Mouse (Mus musculus) adrenal gland, adult 8-10 months (tissue): ENCODE results near the gene Axdnd1. TPM values are rescaled to one million over a fixed set of nuclear protein-coding genes. Genes with fewer than 3 reads are reported as not detected.
"Not testable (repeated sequence)": the region's sequence is repeated elsewhere in the genome, so short reads cannot be mapped to it uniquely, and the experiment has no call there.

Experiments used
- DNase-seq: peaks from one replicate; pipeline ENCODE4 v3.0.0; 2022
- total RNA-seq, 4 experiments: library from RNA; stranded (reverse); gene quantifications; 2 replicates each; pipeline ENCODE4 v1.2.4; 2022

Axdnd1 gene
- total RNA-seq, 4 experiments from 2014 or later, result 3.8 to 11.2 (median 4.3) TPM

GRCm38 (mm10) chr1:156323126-156323525, 97.8 kb downstream of the Axdnd1 start:
- DNase-seq, result no peak

DNA sequence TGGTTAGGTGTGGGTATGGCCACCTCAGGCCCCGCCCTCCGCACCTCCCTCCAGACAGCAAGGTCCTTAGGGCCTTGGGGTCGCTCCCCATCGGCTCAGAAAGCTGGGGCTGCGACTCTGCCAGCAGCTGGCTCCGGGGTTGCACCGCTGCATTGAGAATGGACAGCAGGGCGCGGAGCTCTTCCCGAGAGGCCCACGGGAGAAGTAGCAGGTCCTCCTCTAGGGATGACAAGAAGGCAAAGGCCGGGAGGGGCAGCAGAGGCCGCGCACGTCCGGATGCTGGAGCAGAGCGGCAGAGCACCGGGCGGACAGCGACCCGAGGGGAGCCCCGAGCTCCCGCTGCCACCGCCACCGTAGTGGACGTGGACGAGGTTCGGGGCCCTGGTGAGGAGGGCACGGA, 110.3 kb downstream of the Axdnd1 start, which contains the start of gene Nphs2:
Gene Nphs2 (plus strand): TSS at position 98 of the 400 bp plus-strand sequence.
- no peak for DNase-seq

DNA sequence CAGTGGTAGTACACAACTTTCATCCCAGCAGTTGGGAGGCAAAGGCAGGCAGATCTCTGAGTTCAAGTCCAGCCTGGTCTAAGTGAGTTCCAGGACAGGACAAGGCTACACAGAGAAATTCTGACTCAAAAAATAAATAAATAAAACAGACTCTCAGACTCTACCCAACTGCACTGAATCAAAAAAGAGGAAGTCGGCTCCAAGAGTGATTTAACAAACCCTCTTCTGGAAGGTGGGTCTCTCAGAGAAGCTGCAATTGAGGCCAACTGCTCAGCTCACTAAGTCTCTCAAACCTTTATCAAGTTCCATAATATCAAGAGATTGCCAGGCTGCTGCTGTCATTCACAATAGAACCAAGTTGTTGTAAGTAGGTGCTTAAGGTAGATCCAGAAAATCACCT, 112.4 kb downstream of the Axdnd1 start:
- DNase-seq, result no peak

DNA sequence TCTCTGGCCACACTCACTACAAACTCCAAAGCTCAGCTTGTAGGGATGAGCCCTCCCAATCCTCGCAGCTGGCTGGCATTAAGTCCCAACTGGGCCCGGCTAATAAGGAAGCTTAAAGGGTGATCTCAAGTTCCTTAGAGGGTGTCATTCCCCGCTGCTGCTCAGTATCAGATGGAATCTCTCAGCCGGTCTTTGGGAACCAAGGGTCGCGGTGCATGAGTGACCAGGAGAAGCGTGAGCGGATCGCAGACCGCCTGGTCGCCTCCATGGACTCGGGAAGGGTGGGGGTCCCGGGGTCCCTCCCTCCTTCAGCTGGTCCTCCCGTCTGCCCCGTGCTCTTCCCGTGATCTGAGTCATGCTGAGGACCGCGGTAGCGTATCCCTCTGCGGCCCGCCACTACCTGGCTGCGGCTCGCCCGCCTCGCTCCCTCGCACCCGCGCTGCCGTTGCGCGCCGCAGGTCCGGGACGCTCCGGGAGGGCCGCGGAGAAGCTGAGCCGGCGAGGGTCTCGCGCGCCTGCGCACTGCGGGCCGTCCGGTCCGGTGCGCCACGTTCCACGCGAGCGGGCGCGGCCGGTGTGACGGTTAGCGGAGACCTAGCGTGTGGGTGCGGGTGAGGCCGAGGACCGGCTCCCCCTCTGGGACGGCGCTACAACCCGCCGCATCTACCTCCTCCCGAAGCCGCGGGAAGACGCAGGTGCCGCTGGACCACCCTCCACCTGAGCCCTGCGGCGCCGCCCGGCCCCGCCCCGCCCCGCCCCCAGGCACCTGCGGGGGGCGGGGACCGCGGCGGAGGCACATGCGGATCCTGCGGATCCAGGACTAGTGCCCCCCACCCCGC, 117.8 kb downstream of the Axdnd1 start, which contains the start of gene Tdrd5:
Gene Tdrd5 (minus strand): TSS at position 754 of the 839 bp plus-strand sequence.
- no peak for DNase-seq

GRCm38 (mm10) chr1:156290016-156290415, 130.9 kb downstream of the Axdnd1 start:
- no peak for DNase-seq

- DNase-seq, result not testable (repeated sequence)
These were observed 131.8 kb downstream of the Axdnd1 start for GRCm38 (mm10) chr1:156289222-156289587.

GRCm38 (mm10) chr1:156288556-156289221, 132.3 kb downstream of the Axdnd1 start:
- no peak for DNase-seq

GRCm38 (mm10) chr1:156285541-156285896, 135.4 kb downstream of the Axdnd1 start:
- DNase-seq, result no peak

DNA sequence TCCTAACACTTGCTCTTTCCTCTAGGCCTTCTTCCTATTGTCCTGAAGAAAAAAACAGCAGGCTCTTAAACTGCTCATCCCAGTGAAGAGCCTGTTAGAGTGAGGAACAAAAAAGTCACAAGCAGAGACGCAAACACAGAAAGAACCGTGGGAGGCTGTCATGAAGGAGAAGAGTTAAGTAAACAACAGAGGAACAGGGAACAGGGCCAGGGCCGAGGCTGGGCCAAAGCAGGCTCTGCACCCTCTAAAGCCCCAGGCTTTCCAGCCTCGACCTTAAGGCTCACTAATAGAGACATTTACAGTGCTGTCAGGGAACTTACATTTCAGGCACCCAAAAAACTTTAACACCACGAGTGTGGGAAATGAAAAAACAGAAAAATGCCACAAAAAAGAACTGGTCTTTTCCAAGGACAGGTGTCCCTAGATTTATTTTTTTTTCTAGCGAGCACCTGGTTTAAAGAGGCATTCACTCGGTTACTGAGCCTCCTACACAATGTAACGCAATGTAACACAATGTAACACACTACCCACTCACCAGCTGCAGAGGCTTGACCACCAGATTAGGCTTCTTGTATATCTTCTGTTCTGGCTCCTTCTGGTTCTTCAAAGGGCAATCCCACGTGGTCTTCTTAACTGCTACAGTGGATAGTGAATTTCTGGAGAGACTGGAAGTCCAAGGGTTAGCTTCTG, 136.0 kb downstream of the Axdnd1 start:
- no peak for DNase-seq

DNA sequence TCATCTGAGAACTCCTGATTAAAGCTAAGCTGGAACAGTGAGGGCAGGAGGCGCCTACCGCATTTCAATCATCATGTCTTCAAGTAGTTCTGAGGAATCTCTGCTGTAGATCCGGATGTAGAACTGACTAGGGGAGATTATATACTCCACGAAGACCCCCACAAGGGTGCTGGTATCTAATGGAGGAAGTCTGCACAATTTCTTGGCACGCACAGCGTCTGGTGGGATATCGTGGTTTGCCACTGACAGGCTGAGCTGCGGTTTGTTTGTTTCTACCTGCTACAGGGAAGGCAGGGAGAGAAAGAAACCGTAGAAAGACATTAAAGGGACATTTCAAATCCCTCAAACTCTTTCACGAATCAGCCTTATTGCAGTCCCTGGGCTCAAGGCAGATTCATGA, 136.8 kb downstream of the Axdnd1 start:
- no peak for DNase-seq

- no peak for DNase-seq
These were observed 140.8 kb downstream of the Axdnd1 start for GRCm38 (mm10) chr1:156280131-156280530.

DNA sequence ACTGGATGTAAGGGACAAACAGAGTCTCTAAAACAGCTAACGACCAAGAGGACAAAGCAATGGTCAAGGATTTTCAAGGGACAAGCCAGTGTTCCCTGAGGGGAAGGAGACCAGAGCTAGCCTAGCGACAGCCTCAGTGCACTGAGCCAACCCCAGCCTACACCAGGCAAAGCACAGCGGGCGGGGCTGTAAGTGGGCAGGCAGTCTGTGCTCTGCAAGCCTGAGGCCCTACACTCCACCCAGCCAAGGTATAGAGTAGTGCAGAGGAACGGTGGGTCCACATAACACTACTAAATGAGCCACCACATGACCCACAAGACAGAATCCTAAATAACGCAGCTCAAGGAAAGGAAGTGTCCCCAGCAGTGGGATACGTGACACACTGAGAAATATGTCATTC, 147.3 kb downstream of the Axdnd1 start:
- DNase-seq, result no peak

Other genes with a start within 250 kb of the Axdnd1 start
- gene Fam163a, start 216.1 kb downstream of the Axdnd1 start, total RNA-seq, result 10 to 100 TPM; 10.8 to 21.6 (median 13.5) TPM
- 1 to 10 TPM in 1 of 4 experiments, under 1 TPM in 2, not detected in 1; 0.52 to 1.2 (median 0.56) TPM for gene Tdrd5, start 117.5 kb downstream of the Axdnd1 start, total RNA-seq
- gene Nphs2, start 110.4 kb downstream of the Axdnd1 start, total RNA-seq, result not detected
- 100 to 1,000 TPM; 446 to 689 (median 549) TPM for gene Gm2000, start 55.1 kb downstream of the Axdnd1 start, total RNA-seq
- gene Soat1, start 53.2 kb upstream of the Axdnd1 start, total RNA-seq, result 1,000 to 10,000 TPM; 1,258 to 1,560 (median 1,464) TPM
- gene Gm10031, start 102.9 kb upstream of the Axdnd1 start, total RNA-seq, result 10 to 100 TPM; 28.0 to 44.6 (median 34.7) TPM
- 10 to 100 TPM; 22.1 to 35.7 (median 29.2) TPM for gene Abl2, start 137.6 kb upstream of the Axdnd1 start, total RNA-seq